Comparison of ENCODE assay signal across 8 mouse cellular contexts in genomic region chr2:71980771-71981342, GRCm38 (mm10). TPM values are rescaled to one million over a fixed set of nuclear protein-coding genes. Genes with fewer than 3 reads are reported as not detected.
DNase-seq lines count a peak whose midpoint lies in the region; ATAC-seq and TF ChIP-seq lines count a peak whose summit lies in the region.

Gene Rapgef4 (plus strand): TSS chr2:71981240.

- peaks cover 21% of the 10 kb centered on the region; the same call in 1 of the 2 replicates for H3K27me3 ChIP-seq in lung, embryonic 15.5 days
- peaks cover 10% of the 10 kb centered on the region for H3K27me3 ChIP-seq in embryonic facial prominence, embryonic 15.5 days
- H3K27me3 ChIP-seq in hindbrain, embryonic 11.5 days (ENCODE audit: control insufficient read depth, insufficient read depth, low read length) = peaks cover 10% of the 10 kb centered on the region; the same call in 1 of the 2 replicates
- peaks cover 45% of the 10 kb centered on the region for H3K27me3 ChIP-seq in liver, embryonic 12.5 days (replicated peaks)
- no peaks in the 10 kb centered on the region for H3K27me3 ChIP-seq in stomach, postnatal 0 days (ENCODE audit: control insufficient read depth, insufficient read depth, low read length)

- H3K4me3 ChIP-seq in lung, embryonic 15.5 days = peak within 1 kb of the TSS; percentile 59
- H3K4me3 ChIP-seq in bone marrow macrophage, adult 2 months (ENCODE audit: insufficient read depth, low read length) = peak within 1 kb of the TSS; percentile 50
- peak within 1 kb of the TSS; percentile 58 for H3K4me3 ChIP-seq in embryonic facial prominence, embryonic 15.5 days (replicated peaks)
- H3K4me3 ChIP-seq in hindbrain, embryonic 11.5 days (ENCODE audit: low read depth, low read length) = peak within 1 kb of the TSS; percentile 52
- peak within 1 kb of the TSS; percentile 55 for H3K4me3 ChIP-seq in liver, embryonic 12.5 days
- peak within 1 kb of the TSS; percentile 48 for H3K4me3 ChIP-seq in stomach, postnatal 0 days (ENCODE audit: low read depth, low read length)

- peak within 1 kb of the TSS; percentile 58 for H3K9ac ChIP-seq in lung, embryonic 15.5 days
- peak within 1 kb of the TSS; percentile 40 for H3K9ac ChIP-seq in embryonic facial prominence, embryonic 15.5 days
- H3K9ac ChIP-seq in hindbrain, embryonic 11.5 days (ENCODE audit: low read depth, low read length) = peak within 1 kb of the TSS; percentile 66
- H3K9ac ChIP-seq in liver, embryonic 12.5 days = peak within 1 kb of the TSS; percentile 27; the same call in 1 of the 2 replicates
- peak within 1 kb of the TSS; percentile 68 for H3K9ac ChIP-seq in stomach, postnatal 0 days (ENCODE audit: low read length)

- no peak for DNase-seq in lung, postnatal 36 days
- DNase-seq in hindbrain, embryonic 11.5 days (ENCODE audit: low spot score) = peak; percentile 45
- DNase-seq in stomach, postnatal 0 days (ENCODE audit: low spot score) = peak; percentile 35
- no peak for DNase-seq in urinary bladder, postnatal 4 days (ENCODE audit: low spot score in 2 of 2)

- H3K9me3 ChIP-seq in lung, embryonic 15.5 days = no peaks in the 10 kb centered on the region
- no peaks in the 10 kb centered on the region for H3K9me3 ChIP-seq in embryonic facial prominence, embryonic 15.5 days (replicated peaks)
- H3K9me3 ChIP-seq in hindbrain, embryonic 11.5 days (ENCODE audit: control insufficient read depth, low read length) = no peaks in the 10 kb centered on the region
- no peaks in the 10 kb centered on the region for H3K9me3 ChIP-seq in liver, embryonic 12.5 days (replicated peaks)
- no peaks in the 10 kb centered on the region for H3K9me3 ChIP-seq in stomach, postnatal 0 days (ENCODE audit: control insufficient read depth, low read length)

- TF ChIP-seq EP300 in stomach, postnatal 0 days (optimal IDR thresholded peaks at IDR 0.05) = no peak

- peak; percentile 64; the same call in 1 of the 2 replicates for ATAC-seq in lung, embryonic 15.5 days (ENCODE audit: borderline replicate concordance, extremely low read depth, low FRiP score, low TSS enrichment)
- ATAC-seq in embryonic facial prominence, embryonic 15.5 days (ENCODE audit: insufficient number of reproducible peaks, low FRiP score, low TSS enrichment, low read depth) = no peak
- ATAC-seq in hindbrain, embryonic 11.5 days (ENCODE audit: low FRiP score) = peak; percentile 60; the same call in 1 of the 2 replicates
- ATAC-seq in liver, embryonic 12.5 days = peak; percentile 30; the same call in 1 of the 2 replicates
- peak; percentile 80 for ATAC-seq in stomach, postnatal 0 days (ENCODE audit: low FRiP score, low TSS enrichment)

- no peak within 1 kb of the TSS for H3K27ac ChIP-seq in lung, embryonic 15.5 days
- H3K27ac ChIP-seq in bone marrow macrophage, adult 2 months (ENCODE audit: insufficient read depth, low read depth, low read length) = no peak within 1 kb of the TSS
- H3K27ac ChIP-seq in embryonic facial prominence, embryonic 15.5 days (replicated peaks) = no peak within 1 kb of the TSS
- H3K27ac ChIP-seq in hindbrain, embryonic 11.5 days (ENCODE audit: low read depth, low read length) = no peak within 1 kb of the TSS
- H3K27ac ChIP-seq in liver, embryonic 12.5 days = no peak within 1 kb of the TSS
- no peak within 1 kb of the TSS for H3K27ac ChIP-seq in stomach, postnatal 0 days (replicated peaks)

- 2% methylated on average over 40 of the region's 52 CpGs for WGBS in lung, embryonic 15.5 days
- WGBS in embryonic facial prominence, embryonic 15.5 days = under 1% methylated on average over 52 of the region's 52 CpGs
- WGBS in hindbrain, embryonic 11.5 days = under 1% methylated on average over 41 of the region's 52 CpGs
- WGBS in liver, embryonic 12.5 days (ENCODE audit: insufficient replicate concordance) = 2% methylated on average over 52 of the region's 52 CpGs
- 1% methylated on average over 35 of the region's 52 CpGs for WGBS in stomach, postnatal 0 days

- TF ChIP-seq POLR2A in bone marrow macrophage, adult 2 months (IDR thresholded peaks at IDR 0.05; ENCODE audit: borderline replicate concordance, low read depth, low read length) = no peak

- no peaks in the 10 kb centered on the region for H3K36me3 ChIP-seq in lung, embryonic 15.5 days
- no peaks in the 10 kb centered on the region for H3K36me3 ChIP-seq in embryonic facial prominence, embryonic 15.5 days
- no peaks in the 10 kb centered on the region for H3K36me3 ChIP-seq in hindbrain, embryonic 11.5 days (ENCODE audit: control insufficient read depth, insufficient read depth, low read length)
- H3K36me3 ChIP-seq in liver, embryonic 12.5 days = no peaks in the 10 kb centered on the region
- H3K36me3 ChIP-seq in stomach, postnatal 0 days (ENCODE audit: control insufficient read depth, insufficient read depth, low read length) = no peaks in the 10 kb centered on the region

- H3K4me2 ChIP-seq in lung, embryonic 15.5 days = peak within 1 kb of the TSS; percentile 100
- peak within 1 kb of the TSS; percentile 99 for H3K4me2 ChIP-seq in embryonic facial prominence, embryonic 15.5 days (replicated peaks)
- H3K4me2 ChIP-seq in hindbrain, embryonic 11.5 days (replicated peaks; ENCODE audit: low read depth, low read length) = peak within 1 kb of the TSS; percentile 96
- H3K4me2 ChIP-seq in liver, embryonic 12.5 days = peak within 1 kb of the TSS; percentile 74
- H3K4me2 ChIP-seq in stomach, postnatal 0 days (replicated peaks; ENCODE audit: low read depth) = peak within 1 kb of the TSS; percentile 93

- TF ChIP-seq CTCF in bone marrow macrophage, adult 2 months (IDR thresholded peaks at IDR 0.05; ENCODE audit: low read depth, low read length) = no peak
- no peak for TF ChIP-seq CTCF in stomach, postnatal 0 days (IDR thresholded peaks at IDR 0.05; ENCODE audit: low read depth)

- H3K4me1 ChIP-seq in lung, embryonic 15.5 days = peaks cover 10% of the 10 kb centered on the region; the same call in 1 of the 2 replicates
- no peaks in the 10 kb centered on the region for H3K4me1 ChIP-seq in bone marrow macrophage, adult 2 months (ENCODE audit: control insufficient read depth, insufficient read depth, low read length)
- no peaks in the 10 kb centered on the region for H3K4me1 ChIP-seq in embryonic facial prominence, embryonic 15.5 days
- H3K4me1 ChIP-seq in hindbrain, embryonic 11.5 days (replicated peaks; ENCODE audit: control insufficient read depth, insufficient read depth, low read length) = 0 out of 2 replicates have a peak, but pooled peaks cover 3% of the 10 kb centered on the region
- peaks cover 20% of the 10 kb centered on the region; the same call in 1 of the 2 replicates for H3K4me1 ChIP-seq in liver, embryonic 12.5 days
- H3K4me1 ChIP-seq in stomach, postnatal 0 days (replicated peaks; ENCODE audit: control insufficient read depth, insufficient read depth) = no peaks in the 10 kb centered on the region

RNA-seq across cellular contexts. Expression of gene Rapgef4, which starts in this region (rescaled TPM):
- 5.0 and 5.2 TPM in 2 replicates for polyA plus RNA-seq in lung, embryonic 15.5 days (2015; fragmentation: Nextera tagmentation; extraction: Ambion mirVana)
- not detected in 2 replicates for polyA plus RNA-seq in bone marrow macrophage, adult 2 months (2012; ENCODE audit: insufficient read depth, insufficient read length, missing spikeins)
- polyA plus RNA-seq in embryonic facial prominence, embryonic 15.5 days (2015; fragmentation: Nextera tagmentation; extraction: Ambion mirVana) = 4.6 and 5.8 TPM in 2 replicates
- polyA plus RNA-seq in hindbrain, embryonic 11.5 days (2014; fragmentation: Nextera tagmentation; extraction: Ambion mirVana) = 2.3 and 2.9 TPM in 2 replicates
- polyA plus RNA-seq in liver, embryonic 12.5 days (2016; fragmentation: Nextera tagmentation; extraction: Ambion mirVana) = 3.6 and 3.8 TPM in 2 replicates
- 3.5 and 3.6 TPM in 2 replicates for polyA plus RNA-seq in stomach, postnatal 0 days (2015; fragmentation: Nextera tagmentation; extraction: Ambion mirVana)

Comparison
In these comparisons a context has a peak if more than half of its experiments do, and no peak if none do; other contexts are left out.
1. DNase-seq: peak in hindbrain, embryonic 11.5 days (single experiment) and stomach, postnatal 0 days (single experiment); none in lung, postnatal 36 days (single experiment) and urinary bladder, postnatal 4 days (0 of 2).
2. Peak in every context shown above with its lines, with median percentiles within 50 percentile points of each other: H3K4me2 ChIP-seq, H3K4me3 ChIP-seq and H3K9ac ChIP-seq.